Mouse (Mus musculus) brain, embryonic 14.5 days (tissue): ENCODE measurements at regions not wholly inside any gene's neighbourhood (a gene's known extent, or its start where the extent isn't known, plus 50 kb on each side); places are given as distances from the start of the nearest gene placed in this dataset.

Experiments
- DNase-seq: peaks from one replicate; pipeline ENCODE4 v3.0.0-alpha.2; 2011; ENCODE audit warnings: low read depth
- CTCF ChIP-seq: fragments of 200-500 bp; IDR thresholded peaks from 2 replicates; pipeline ENCODE4 v1.5.1; 2012; ENCODE audit warnings: inconsistent platforms, mild to moderate bottlenecking, moderate library complexity, borderline replicate concordance; ENCODE audit not compliant: insufficient read depth, insufficient read length; ENCODE audit errors: extremely low read depth
- POLR2A ChIP-seq: fragments of 200-500 bp; IDR thresholded peaks from 2 replicates; pipeline ENCODE4 v1.6.1; 2012; ENCODE audit warnings: mild to moderate bottlenecking, inconsistent platforms, borderline replicate concordance; ENCODE audit not compliant: poor library complexity, insufficient read depth, insufficient read length, severe bottlenecking; ENCODE audit errors: extremely low read depth

GRCm38 (mm10) chr6:76825953-76826352, 328.4 kb upstream of the Gm9008 start:
- no peak for TF ChIP-seq POLR2A
- TF ChIP-seq CTCF = no peak
- DNase-seq = no peak

GRCm38 (mm10) chr6:76802969-76803368, 305.4 kb upstream of the Gm9008 start:
- no peak for TF ChIP-seq POLR2A
- TF ChIP-seq CTCF = no peak
- no peak for DNase-seq

- no peak for DNase-seq
- TF ChIP-seq CTCF (no peak), POLR2A (no peak)
Measured at GRCm38 (mm10) chr6:76780168-76780567, 282.6 kb upstream of the Gm9008 start.

- peak; percentile 14 for DNase-seq
Measured at GRCm38 (mm10) chr6:76778201-76778600, 280.6 kb upstream of the Gm9008 start.

GRCm38 (mm10) chr6:76777080-76777479, 279.5 kb upstream of the Gm9008 start:
- DNase-seq = no peak
- TF ChIP-seq POLR2A (no peak), CTCF (no peak)

More at GRCm38 (mm10) chr6:76778201-76778600, 280.6 kb upstream of the Gm9008 start:
- TF ChIP-seq CTCF = no peak
- TF ChIP-seq POLR2A = no peak

- no peak for TF ChIP-seq CTCF
- TF ChIP-seq POLR2A = no peak
- DNase-seq = no peak
Measured at GRCm38 (mm10) chr6:76763852-76764251, 266.3 kb upstream of the Gm9008 start.

GRCm38 (mm10) chr6:76754867-76755266, 257.3 kb upstream of the Gm9008 start:
- TF ChIP-seq CTCF (no peak), POLR2A (no peak)

More at GRCm38 (mm10) chr6:76754867-76755266, 257.3 kb upstream of the Gm9008 start:
- peak; percentile 66 for DNase-seq
